Mouse (Mus musculus): ENCODE results near the gene Cfap65. TPM values are rescaled to one million over a fixed set of nuclear protein-coding genes. Genes with fewer than 3 reads are reported as not detected.
A peak's percentile ranks its signal among the peaks of the same experiment; 100 is the strongest.

Gene Cfap65
- polyA plus RNA-seq, 1 experiment = 0.69 TPM

- no peak for DNase-seq
- 64% methylated on average over 12 of the region's 12 CpGs for WGBS
Observed at GRCm38 (mm10) chr1:74941651-74942360, 6.4 kb upstream of the Cfap65 start.

GRCm38 (mm10) chr1:74939762-74940161 is 4.4 kb upstream of the Cfap65 start:
- Histone ChIP-seq H3K36me3 (ENCODE audit: control insufficient read depth, insufficient read depth, low read length) (no peaks in the 10 kb centered on the region), H3K4me3 (ENCODE audit: control insufficient read depth, insufficient read depth, low read length) (no peak overlapping the region), H3K27me3 (ENCODE audit: control insufficient read depth, insufficient read depth, low read length) (peaks cover 3% of the 10 kb centered on the region; the same call in 1 of the 2 replicates), H3K27ac (ENCODE audit: control insufficient read depth, insufficient read depth, low read length) (no peak overlapping the region), H3K4me1 (replicated peaks; ENCODE audit: control insufficient read depth, insufficient read depth, low read length) (no peaks in the 10 kb centered on the region)
- no peak for TF ChIP-seq CTCF (IDR thresholded peaks at IDR 0.05; ENCODE audit: borderline replicate concordance, control insufficient read depth, extremely low read depth, insufficient read depth, low read length, poor library complexity)
- no peak for TF ChIP-seq POLR2A (IDR thresholded peaks at IDR 0.05; ENCODE audit: control insufficient read depth, extremely low read depth, insufficient read depth, low read length, poor library complexity)
- 12% methylated on average over 3 of the region's 3 CpGs for WGBS
- no peak for DNase-seq

More at GRCm38 (mm10) chr1:74941651-74942360, 6.4 kb upstream of the Cfap65 start:
- Histone ChIP-seq H3K27ac (ENCODE audit: control insufficient read depth, insufficient read depth, low read length) (no peak overlapping the region), H3K27me3 (ENCODE audit: control insufficient read depth, insufficient read depth, low read length) (no peaks in the 10 kb centered on the region; the same call in 1 of the 2 replicates), H3K4me3 (ENCODE audit: control insufficient read depth, insufficient read depth, low read length) (no peak overlapping the region), H3K4me1 (replicated peaks; ENCODE audit: control insufficient read depth, insufficient read depth, low read length) (no peaks in the 10 kb centered on the region), H3K36me3 (ENCODE audit: control insufficient read depth, insufficient read depth, low read length) (no peaks in the 10 kb centered on the region)
- no peak for TF ChIP-seq CTCF (IDR thresholded peaks at IDR 0.05; ENCODE audit: borderline replicate concordance, control insufficient read depth, extremely low read depth, insufficient read depth, low read length, poor library complexity)
- no peak for TF ChIP-seq POLR2A (IDR thresholded peaks at IDR 0.05; ENCODE audit: control insufficient read depth, extremely low read depth, insufficient read depth, low read length, poor library complexity)

- peaks cover 3% of the 10 kb centered on the region; the same call in 1 of the 2 replicates for H3K27me3 ChIP-seq (ENCODE audit: control insufficient read depth, insufficient read depth, low read length)
- no peak for DNase-seq
- no peak overlapping the region for H3K27ac ChIP-seq (ENCODE audit: control insufficient read depth, insufficient read depth, low read length)
Observed at GRCm38 (mm10) chr1:74936221-74936830, 927 bp upstream of the Cfap65 start.

GRCm38 (mm10) chr1:74927621-74928296 is 7.6 kb downstream of the Cfap65 start:
- no peaks in the 10 kb centered on the region for H3K27me3 ChIP-seq (ENCODE audit: control insufficient read depth, insufficient read depth, low read length)
- 90% methylated on average over 9 of the region's 9 CpGs for WGBS
- TF ChIP-seq POLR2A (IDR thresholded peaks at IDR 0.05; ENCODE audit: control insufficient read depth, extremely low read depth, insufficient read depth, low read length, poor library complexity) (no peak), CTCF (IDR thresholded peaks at IDR 0.05; ENCODE audit: borderline replicate concordance, control insufficient read depth, extremely low read depth, insufficient read depth, low read length, poor library complexity) (no peak)
- no peak overlapping the region for H3K27ac ChIP-seq (ENCODE audit: control insufficient read depth, insufficient read depth, low read length)
- no peaks in the 10 kb centered on the region for H3K4me1 ChIP-seq (replicated peaks; ENCODE audit: control insufficient read depth, insufficient read depth, low read length)
- no peak for DNase-seq
- no peak overlapping the region for H3K4me3 ChIP-seq (ENCODE audit: control insufficient read depth, insufficient read depth, low read length)
- H3K36me3 ChIP-seq (ENCODE audit: control insufficient read depth, insufficient read depth, low read length) = no peaks in the 10 kb centered on the region

More at GRCm38 (mm10) chr1:74936221-74936830, 927 bp upstream of the Cfap65 start:
- Histone ChIP-seq H3K4me3 (ENCODE audit: control insufficient read depth, insufficient read depth, low read length) (no peak overlapping the region), H3K36me3 (ENCODE audit: control insufficient read depth, insufficient read depth, low read length) (no peaks in the 10 kb centered on the region), H3K4me1 (replicated peaks; ENCODE audit: control insufficient read depth, insufficient read depth, low read length) (no peaks in the 10 kb centered on the region)
- no peak for TF ChIP-seq POLR2A (IDR thresholded peaks at IDR 0.05; ENCODE audit: control insufficient read depth, extremely low read depth, insufficient read depth, low read length, poor library complexity)
- TF ChIP-seq CTCF (IDR thresholded peaks at IDR 0.05; ENCODE audit: borderline replicate concordance, control insufficient read depth, extremely low read depth, insufficient read depth, low read length, poor library complexity) = no peak
- 58% methylated on average over 12 of the region's 12 CpGs for WGBS

- Histone ChIP-seq H3K4me1 (replicated peaks; ENCODE audit: control insufficient read depth, insufficient read depth, low read length) (no peaks in the 10 kb centered on the region), H3K27ac (ENCODE audit: control insufficient read depth, insufficient read depth, low read length) (no peak overlapping the region), H3K27me3 (ENCODE audit: control insufficient read depth, insufficient read depth, low read length) (no peaks in the 10 kb centered on the region), H3K36me3 (ENCODE audit: control insufficient read depth, insufficient read depth, low read length) (no peaks in the 10 kb centered on the region), H3K4me3 (ENCODE audit: control insufficient read depth, insufficient read depth, low read length) (no peak overlapping the region)
- 53% methylated on average over 6 of the region's 6 CpGs for WGBS
- DNase-seq = no peak
- TF ChIP-seq POLR2A (IDR thresholded peaks at IDR 0.05; ENCODE audit: control insufficient read depth, extremely low read depth, insufficient read depth, low read length, poor library complexity) (no peak), CTCF (IDR thresholded peaks at IDR 0.05; ENCODE audit: borderline replicate concordance, control insufficient read depth, extremely low read depth, insufficient read depth, low read length, poor library complexity) (peak; percentile 35; the same call in 1 of the 2 replicates)
Observed at GRCm38 (mm10) chr1:74926721-74927120, 8.7 kb downstream of the Cfap65 start.

- H3K36me3 ChIP-seq (ENCODE audit: control insufficient read depth, insufficient read depth, low read length) = no peaks in the 10 kb centered on the region
- TF ChIP-seq POLR2A (IDR thresholded peaks at IDR 0.05; ENCODE audit: control insufficient read depth, extremely low read depth, insufficient read depth, low read length, poor library complexity) (no peak), CTCF (IDR thresholded peaks at IDR 0.05; ENCODE audit: borderline replicate concordance, control insufficient read depth, extremely low read depth, insufficient read depth, low read length, poor library complexity) (no peak)
- H3K27me3 ChIP-seq (ENCODE audit: control insufficient read depth, insufficient read depth, low read length) = no peaks in the 10 kb centered on the region
- WGBS = 76% methylated on average over 4 of the region's 4 CpGs
- no peak overlapping the region for H3K4me3 ChIP-seq (ENCODE audit: control insufficient read depth, insufficient read depth, low read length)
- H3K4me1 ChIP-seq (replicated peaks; ENCODE audit: control insufficient read depth, insufficient read depth, low read length) = no peaks in the 10 kb centered on the region
- H3K27ac ChIP-seq (ENCODE audit: control insufficient read depth, insufficient read depth, low read length) = no peak overlapping the region
- DNase-seq = no peak
Observed at GRCm38 (mm10) chr1:74924464-74924863, 10.9 kb downstream of the Cfap65 start.
